Mouse (Mus musculus) spleen, adult 2 months (tissue): ENCODE measurements at regions not wholly inside any gene's neighbourhood (a gene's known extent, or its start where the extent isn't known, plus 50 kb on each side); places are given as distances from the start of the nearest gene placed in this dataset.

Experiments
- CTCF ChIP-seq: fragments of 200-500 bp; IDR thresholded peaks from 2 replicates; pipeline ENCODE4 v1.5.1; 2011; ENCODE audit warnings: mild to moderate bottlenecking, inconsistent platforms; ENCODE audit not compliant: insufficient read depth, insufficient read length, insufficient replicate concordance; ENCODE audit errors: extremely low read depth
- POLR2A ChIP-seq: fragments of 200-500 bp; IDR thresholded peaks from 2 replicates; pipeline ENCODE4 v1.6.1; 2011; ENCODE audit warnings: low read depth, low read length, inconsistent platforms

DNA sequence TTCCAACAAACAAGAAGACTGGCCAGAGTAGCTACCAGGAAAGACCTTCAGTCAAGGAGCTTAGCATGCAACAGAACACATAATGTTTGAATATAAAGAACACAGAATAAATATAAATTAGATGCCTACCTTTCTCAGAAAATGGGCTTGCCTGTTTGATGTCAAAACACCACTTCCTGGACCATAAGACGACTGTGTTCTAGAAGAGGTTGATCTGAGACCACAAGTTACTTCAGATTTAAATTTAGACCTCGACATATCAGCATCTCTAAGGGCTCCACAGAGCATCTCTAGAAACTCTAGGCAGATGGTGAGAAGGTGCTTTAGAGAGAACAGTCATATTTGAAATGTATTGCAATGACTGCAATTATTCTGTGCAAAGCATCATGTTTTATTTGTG lies 322.9 kb upstream of the Slc24a5 start:
- TF ChIP-seq CTCF (no peak), POLR2A (no peak)
